Mouse (Mus musculus) ES-E14 (cell line): ENCODE measurements around the gene Gpr35. TPM values are rescaled to one million over a fixed set of nuclear protein-coding genes. Genes with fewer than 3 reads are reported as not detected.

Experiments used
- DNase-seq: peaks from one replicate; pipeline ENCODE4 v3.0.0-alpha.2; 2013; ENCODE audit warnings: low read depth, low spot score
- H3K27ac ChIP-seq: 2 replicates; pipeline ENCODE4 v1.5.1; 2012; ENCODE audit warnings: low read depth, mild to moderate bottlenecking, low read length, moderate library complexity, mixed read lengths; ENCODE audit not compliant: poor library complexity, insufficient read depth, severe bottlenecking
- H3K36me3 ChIP-seq: 2 replicates; pipeline ENCODE4 v1.6.1; 2012; ENCODE audit warnings: mild to moderate bottlenecking, low read length, moderate library complexity, mixed read lengths; ENCODE audit not compliant: control insufficient read depth, poor library complexity, insufficient read depth, severe bottlenecking
- H3K4me1 ChIP-seq, 2 experiments: fragments of 150-350 bp in 1 of 2; sonication (generic) in 1 of 2; 2 replicates each; pipeline ENCODE4 v1.6.1; 2012; ENCODE audit warnings: low read length in 2 of 2, mild to moderate bottlenecking in 1 of 2, mixed read lengths in 1 of 2; ENCODE audit not compliant: control insufficient read depth in 2 of 2, insufficient read depth in 2 of 2, poor library complexity in 1 of 2
- H3K4me3 ChIP-seq, 2 experiments: fragments of 150-350 bp in 1 of 2; sonication (generic) in 1 of 2; 2 replicates each; pipeline ENCODE4 v1.5.1; 2012; ENCODE audit warnings: low read length in 2 of 2, low read depth in 1 of 2, mild to moderate bottlenecking in 1 of 2, mixed read lengths in 1 of 2; ENCODE audit not compliant: insufficient read depth in 1 of 2, poor library complexity in 1 of 2, severe bottlenecking in 1 of 2
- H3K9ac ChIP-seq: 2 replicates; pipeline ENCODE4 v1.6.1; 2012; ENCODE audit warnings: low read depth, mild to moderate bottlenecking, low read length, mixed read lengths; ENCODE audit not compliant: poor library complexity, insufficient read depth, severe bottlenecking
- H3K9me3 ChIP-seq: fragments of 150-350 bp; sonication (generic); 2 replicates; pipeline ENCODE4 v1.6.1; 2012; ENCODE audit warnings: low read depth, mild to moderate bottlenecking, low read length; ENCODE audit not compliant: control insufficient read depth, insufficient read depth
- CHD2 ChIP-seq: IDR thresholded peaks from 2 replicates; pipeline ENCODE4 v1.6.1; 2014; ENCODE audit warnings: mild to moderate bottlenecking, low read depth, low read length, inconsistent platforms
- HCFC1 ChIP-seq: IDR thresholded peaks from 2 replicates; pipeline ENCODE4 v1.6.1; 2012; ENCODE audit warnings: low read length, inconsistent platforms, borderline replicate concordance; ENCODE audit not compliant: insufficient read depth
- MAFK ChIP-seq: IDR thresholded peaks from 2 replicates; pipeline ENCODE4 v1.6.1; 2014; ENCODE audit warnings: mild to moderate bottlenecking, low read depth, low read length, inconsistent platforms; ENCODE audit not compliant: insufficient read depth
- ZC3H11A ChIP-seq: IDR thresholded peaks from 2 replicates; pipeline ENCODE4 v1.6.1; 2012; ENCODE audit warnings: low read depth, mild to moderate bottlenecking, inconsistent platforms, low read length, borderline replicate concordance
- ZNF384 ChIP-seq: IDR thresholded peaks from 2 replicates; pipeline ENCODE4 v1.6.1; 2012; ENCODE audit warnings: low read depth, low read length, inconsistent platforms
- in situ Hi-C, 2 experiments: fragments of 600-800 bp; cut with MboI; formaldehyde crosslinking; loops; one replicate each; pipeline ENCODE4 v1.15.1; 2025; ENCODE audit warnings: low sequenced_read_pairs in 2 of 2, inconsistent platforms in 1 of 2; ENCODE audit not compliant: unreplicated experiment in 2 of 2
- total RNA-seq: library from RNA; depleted of rRNA; stranded (reverse); fragments of 300-350 nt; gene quantifications from 2 replicates; pipeline ENCODE4 v1.2.3, GENCODE M21; 2012; rRNA removed

Gpr35 gene
- 0.22 and 0.42 TPM in 2 replicates for total RNA-seq

GRCm38 (mm10) chr1:92950607-92951006 is at the start of gene Gpr35:
Gene Gpr35 (plus strand): TSS chr1:92950865.
- H3K36me3 ChIP-seq: peaks cover 8% of the 10 kb centered on the region; the same call in 1 of the 2 replicates
- no peak for DNase-seq
- H3K27ac ChIP-seq: no peak within 1 kb of the TSS
- no peaks in the 10 kb centered on the region for H3K9me3 ChIP-seq
- TF ChIP-seq ZC3H11A (no peak), ZNF384 (no peak), HCFC1 (no peak), CHD2 (no peak), MAFK (no peak)
- H3K9ac ChIP-seq: no peak within 1 kb of the TSS
- no peaks in the 10 kb centered on the region for H3K4me1 ChIP-seq
- H3K4me3 ChIP-seq: no peak within 1 kb of the TSS
- in situ Hi-C loops: no loop called here

GRCm38 (mm10) chr1:92902786-92903185 is 47.9 kb upstream of the Gpr35 start, which contains the start of gene Ankmy1:
Gene Ankmy1 (minus strand): TSS chr1:92902906.
- no peak for TF ChIP-seq ZC3H11A
- TF ChIP-seq ZNF384: no peak
- no peak for TF ChIP-seq CHD2
- TF ChIP-seq HCFC1: no peak
- TF ChIP-seq MAFK: no peak
- no peak within 1 kb of the TSS for H3K27ac ChIP-seq
- in situ Hi-C loops: no loop called here
- H3K4me3 ChIP-seq: peak within 1 kb of the TSS; percentile 24 to 37; a peak in 2 of 4 replicates
- no peaks in the 10 kb centered on the region for H3K9me3 ChIP-seq
- peaks cover 0 to 3% of the 10 kb centered on the region in 2 experiments; a peak in 1 of 4 replicates for H3K4me1 ChIP-seq
- peak; percentile 83 for DNase-seq
- H3K9ac ChIP-seq: no peak within 1 kb of the TSS
- no peaks in the 10 kb centered on the region; the same call in 1 of the 2 replicates for H3K36me3 ChIP-seq

DNA sequence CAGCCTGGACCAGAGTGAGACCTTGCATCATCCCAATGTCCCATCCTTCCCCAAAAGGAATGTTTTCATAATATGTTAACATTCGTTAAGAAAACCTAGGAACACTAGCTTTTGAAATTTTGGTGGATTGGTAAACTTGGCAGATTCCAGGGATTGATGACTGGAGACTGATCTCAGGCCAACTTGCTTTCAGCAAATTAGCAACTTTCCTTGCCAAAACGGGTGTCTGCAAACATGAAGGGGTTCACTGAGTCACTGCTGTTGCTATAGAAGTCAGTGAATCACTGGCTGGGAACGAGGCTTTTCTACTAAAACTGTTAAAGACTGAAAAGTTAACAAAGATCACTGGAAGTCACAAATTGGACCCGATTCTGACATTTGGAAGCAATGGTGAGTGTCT is 47.0 kb upstream of the Gpr35 start:
- Histone ChIP-seq H3K4me3 (no peak overlapping the region), H3K9me3 (no peaks in the 10 kb centered on the region), H3K27ac (no peak overlapping the region), H3K9ac (no peak overlapping the region), H3K4me1 (peaks cover 0 to 6% of the 10 kb centered on the region in 2 experiments; a peak in 1 of 4 replicates), H3K36me3 (no peaks in the 10 kb centered on the region; the same call in 1 of the 2 replicates)
- TF ChIP-seq ZNF384 (no peak), HCFC1 (no peak), CHD2 (no peak), ZC3H11A (no peak), MAFK (no peak)
- in situ Hi-C loops: no loop called here
- DNase-seq: no peak

- Histone ChIP-seq H3K36me3 (no peaks in the 10 kb centered on the region; the same call in 1 of the 2 replicates), H3K9ac (no peak overlapping the region), H3K27ac (no peak overlapping the region), H3K4me1 (peaks cover 0 to 8% of the 10 kb centered on the region in 2 experiments; a peak in 1 of 4 replicates), H3K9me3 (no peaks in the 10 kb centered on the region), H3K4me3 (no peak overlapping the region)
- TF ChIP-seq HCFC1: no peak
- in situ Hi-C loops: no loop called here
- no peak for DNase-seq
Observed at GRCm38 (mm10) chr1:92905703-92906310, 44.9 kb upstream of the Gpr35 start.
